In the genomic region with DNA sequence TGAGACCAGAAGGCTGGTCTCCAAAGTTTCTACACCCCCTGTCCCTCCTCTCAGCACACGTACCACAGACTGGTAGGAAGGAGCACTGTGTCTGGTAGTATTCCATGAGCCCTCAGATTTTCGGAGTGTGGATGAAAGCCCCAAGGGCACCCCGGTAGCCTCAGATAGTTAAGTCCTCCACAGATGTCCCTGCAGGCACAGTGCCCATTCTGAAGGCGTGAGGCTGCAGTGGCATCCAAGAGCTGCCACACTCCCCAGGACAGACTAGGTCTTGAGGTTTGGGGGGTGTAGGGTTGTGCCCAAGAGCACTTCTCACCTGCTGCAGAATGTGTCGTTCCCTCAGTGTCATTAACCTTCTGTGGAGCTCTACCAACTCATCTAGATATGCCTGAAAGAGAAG, we compare ENCODE assay signal across 20 mouse cellular contexts.
DNase-seq lines count a peak whose midpoint lies in the region; ATAC-seq lines count a peak whose summit lies in the region.
"Had no signal": no experiment of that assay in that cellular context is flagged by ENCODE, and none has a peak within 500 bp of the region (broad histone marks: within the 10 kb centered on the region; RNA-seq: fewer than 3 reads in every experiment).

No protein-coding gene starts in this region.

- 0 out of 2 replicates have a peak, but pooled peaks have one; percentile 23 for ATAC-seq in megakaryocyte-erythroid progenitor cell, adult 5-6 weeks (replicated peaks; ENCODE audit: low FRiP score, low TSS enrichment, poor library complexity, severe bottlenecking)
- ATAC-seq: hindbrain, embryonic 16.5 days; midbrain, embryonic 15.5 days had no signal

- intact Hi-C loops in left cerebral cortex, postnatal 10 days (cut with DNase I), result no loop called here

- peak; percentile 43 for DNase-seq in cerebellum, adult 11 months
- peak; percentile 67 to 76 for DNase-seq in cerebellum, adult 18-20 months
- peak; percentile 47 to 69 for DNase-seq in cerebellum, postnatal 10 days
- no peak for DNase-seq in left cerebral cortex, postnatal 10 days (ENCODE audit: extremely low spot score in 1 of 2, low spot score in 2 of 2)
- no peak for DNase-seq in lung, postnatal 36 days
- DNase-seq: adrenal gland, adult 8-10 months; B cell, adult 2 months; gastrocnemius, adult 2 months; gastrocnemius, postnatal 36 days; heart, adult 2 months; kidney, adult 2 months; kidney, postnatal 36 days; liver; lung, adult 2 months; lung, postnatal 10 days; retina, postnatal 1 day; right cerebral cortex, postnatal 14 days had no signal

Comparison
In these comparisons a context has a peak if more than half of its experiments do, and no peak if none do; other contexts are left out.
1. DNase-seq: peak in cerebellum, adult 11 months (single experiment), cerebellum, adult 18-20 months (2 of 2) and cerebellum, postnatal 10 days (2 of 2); none in left cerebral cortex, postnatal 10 days (0 of 2) and lung, postnatal 36 days (single experiment).